Mouse (Mus musculus): ENCODE measurements around the gene Tex48.

Tex48 gene

GRCm38 (mm10) chr4:63594459-63595110 is 27.6 kb downstream of the Tex48 start:
- DNase-seq (ENCODE audit: low spot score in 2 of 2), result no peak

DNA sequence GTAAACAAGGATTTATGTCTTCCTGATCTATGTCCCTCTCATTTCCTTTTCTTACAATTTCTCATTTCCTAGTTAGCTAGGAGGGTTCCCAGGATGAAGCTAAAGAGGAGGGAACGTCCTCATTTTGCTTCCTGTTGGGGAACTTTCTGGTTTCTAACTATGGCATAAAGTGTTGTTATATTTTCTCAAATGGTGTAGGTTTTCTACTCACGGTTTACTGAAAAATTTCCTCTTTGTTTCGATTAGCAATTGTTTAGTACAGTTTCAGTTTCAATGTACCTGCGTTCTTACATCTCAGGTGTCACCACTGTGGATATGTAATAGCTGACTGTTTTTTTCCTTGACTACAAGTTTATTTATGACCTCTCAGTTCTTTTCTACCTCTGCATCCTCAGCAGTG is 31.7 kb downstream of the Tex48 start:
- DNase-seq (ENCODE audit: low spot score in 2 of 2), result no peak

DNA sequence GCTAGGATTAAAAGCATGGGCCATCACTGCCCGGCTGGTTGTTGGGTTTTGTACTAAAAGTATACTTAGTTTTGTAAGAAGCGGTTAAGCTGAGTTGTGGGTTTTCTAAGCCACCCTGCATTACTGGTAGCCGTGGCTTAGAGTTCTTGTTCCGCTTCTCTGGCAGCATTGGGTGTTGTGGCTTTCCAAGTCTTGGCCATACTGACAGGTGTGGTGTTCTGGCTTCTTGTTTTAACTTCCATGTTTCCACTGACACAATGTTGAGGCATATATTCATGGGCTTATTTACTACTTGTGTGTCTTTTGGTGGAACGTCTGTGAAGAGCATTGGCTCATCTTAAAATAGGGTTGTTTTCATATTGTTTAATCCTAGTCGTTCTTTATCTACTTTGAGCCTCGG is 32.2 kb downstream of the Tex48 start:
- no peak for DNase-seq (ENCODE audit: low spot score in 2 of 2)

DNA sequence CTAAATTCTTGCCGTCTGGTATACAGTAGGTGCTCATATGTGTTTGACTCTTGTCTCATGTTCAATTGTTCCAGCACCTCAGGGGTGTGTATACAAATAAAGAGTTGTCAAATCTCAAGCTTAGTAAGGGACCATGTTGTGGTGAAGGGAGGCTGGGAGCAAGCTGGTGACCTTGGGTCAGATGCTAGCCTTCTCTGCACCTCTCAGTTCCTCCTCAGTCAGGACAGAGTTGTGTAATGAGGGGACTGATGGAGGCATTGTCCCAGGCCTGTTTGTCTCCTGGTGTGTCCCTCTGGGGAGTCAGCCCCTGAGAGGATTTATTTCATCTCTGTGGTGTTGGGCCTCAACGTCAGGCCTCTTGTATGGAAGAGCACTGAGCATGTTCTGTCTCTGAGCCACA is 36.0 kb downstream of the Tex48 start:
- DNase-seq (ENCODE audit: low spot score in 2 of 2), result no peak

DNA sequence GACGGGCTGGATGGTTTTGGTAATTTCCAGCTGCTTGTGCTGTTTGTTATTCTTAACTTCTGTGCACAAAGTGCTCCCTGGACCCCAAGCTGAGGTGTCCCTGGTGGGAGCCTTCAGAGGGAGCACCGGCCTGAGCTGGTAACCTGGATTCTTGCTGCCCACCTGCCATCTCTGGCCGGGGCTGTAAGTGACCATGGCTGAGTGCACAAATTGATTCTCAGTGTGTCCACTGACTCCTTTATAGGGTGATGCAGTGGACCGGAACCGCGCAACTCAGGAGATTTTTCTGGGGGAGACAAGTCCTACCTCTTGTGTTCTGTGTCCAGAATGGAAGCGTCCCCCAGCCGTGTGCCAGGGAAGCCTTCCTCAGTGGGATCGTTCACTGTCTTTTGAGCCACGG is 37.0 kb downstream of the Tex48 start:
- DNase-seq (ENCODE audit: low spot score in 2 of 2), result no peak

DNA sequence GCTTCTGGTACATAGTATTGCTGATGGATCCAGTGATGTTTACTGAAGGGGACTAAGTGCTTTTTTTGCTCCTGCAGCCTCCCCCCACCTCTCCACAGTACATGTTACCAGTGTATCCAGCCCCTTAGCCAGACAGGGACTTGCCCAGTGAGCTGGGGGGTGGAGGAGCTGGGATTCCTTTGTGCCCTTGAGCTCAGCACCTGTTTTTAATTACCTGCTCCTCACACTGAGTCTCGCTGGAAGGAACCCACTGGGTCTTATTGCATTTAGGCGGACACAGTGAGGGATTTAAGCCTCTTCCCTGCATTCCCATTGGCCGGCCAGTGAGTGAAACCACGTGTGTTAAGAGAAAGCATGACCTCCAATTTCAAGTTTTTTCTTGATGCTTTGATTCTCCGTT is 39.6 kb downstream of the Tex48 start:
- DNase-seq (ENCODE audit: low spot score in 2 of 2), result no peak

GRCm38 (mm10) chr4:63580078-63580477 is 42.1 kb downstream of the Tex48 start:
- no peak for DNase-seq (ENCODE audit: low spot score in 2 of 2)

DNA sequence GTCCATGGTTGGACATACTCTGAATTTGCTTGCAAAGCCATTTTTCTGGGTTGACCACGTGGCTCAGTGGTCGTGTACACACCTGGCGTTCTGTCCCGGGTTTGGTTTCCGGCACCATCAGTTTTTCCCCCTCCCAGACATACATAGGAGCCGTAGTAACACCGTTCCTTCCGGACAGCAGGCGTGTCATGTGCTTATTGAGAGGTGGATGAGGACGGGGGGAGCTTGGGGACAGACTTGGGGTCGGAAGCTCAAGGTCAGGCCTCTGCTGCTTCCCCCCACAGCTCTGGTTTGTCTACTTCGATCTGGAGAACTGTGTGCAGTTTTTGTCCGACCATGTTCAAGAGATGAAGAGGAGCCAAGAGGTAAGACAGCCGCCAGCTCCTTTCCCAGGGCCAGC is 42.6 kb downstream of the Tex48 start:
- DNase-seq (ENCODE audit: low spot score in 2 of 2), result no peak

DNA sequence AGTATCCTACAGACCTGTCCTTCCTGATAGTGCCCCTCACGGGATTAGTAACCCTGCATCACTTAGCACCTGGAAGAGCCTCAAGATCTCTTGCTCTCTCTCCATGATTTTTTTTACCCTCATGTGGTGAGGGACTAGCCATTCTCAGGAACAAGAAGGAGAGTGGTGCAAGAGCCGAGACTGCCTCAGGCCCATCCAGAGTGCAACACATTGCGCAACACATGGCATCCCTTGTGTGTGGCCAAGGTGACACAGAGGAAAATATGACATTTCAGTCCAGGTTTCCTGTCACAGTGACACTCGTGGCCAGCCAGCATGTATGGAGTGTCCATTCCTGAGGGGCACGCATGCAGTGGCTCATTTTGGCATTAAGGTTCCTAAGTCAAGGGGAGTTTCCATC is 49.6 kb downstream of the Tex48 start:
- no peak for DNase-seq (ENCODE audit: low spot score in 2 of 2)

GRCm38 (mm10) chr4:63570208-63570781 is 51.9 kb downstream of the Tex48 start:
- DNase-seq (ENCODE audit: low spot score in 2 of 2), result no peak

DNA sequence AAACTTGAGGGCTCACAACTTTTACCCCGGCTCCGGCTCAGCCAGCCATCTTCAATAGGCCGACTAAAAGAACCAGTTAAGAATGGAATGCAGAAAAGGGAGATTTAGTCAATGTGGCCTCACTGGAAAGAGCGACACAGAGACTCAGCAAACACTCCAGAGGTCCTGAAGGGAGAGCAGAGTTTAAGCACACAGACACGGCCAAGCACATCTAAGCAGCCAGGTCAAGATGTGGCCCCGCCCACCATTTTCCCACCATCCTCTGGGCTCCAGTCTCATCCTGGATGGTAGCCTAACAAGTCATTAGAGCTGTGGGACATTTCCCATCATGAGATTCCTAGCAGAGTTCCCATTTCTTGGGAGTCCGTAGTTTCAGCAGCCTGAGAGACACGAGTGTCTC is 52.9 kb downstream of the Tex48 start:
- DNase-seq (ENCODE audit: low spot score in 2 of 2), result no peak

GRCm38 (mm10) chr4:63567712-63568390 is 54.4 kb downstream of the Tex48 start:
- DNase-seq (ENCODE audit: low spot score in 2 of 2), result no peak

DNA sequence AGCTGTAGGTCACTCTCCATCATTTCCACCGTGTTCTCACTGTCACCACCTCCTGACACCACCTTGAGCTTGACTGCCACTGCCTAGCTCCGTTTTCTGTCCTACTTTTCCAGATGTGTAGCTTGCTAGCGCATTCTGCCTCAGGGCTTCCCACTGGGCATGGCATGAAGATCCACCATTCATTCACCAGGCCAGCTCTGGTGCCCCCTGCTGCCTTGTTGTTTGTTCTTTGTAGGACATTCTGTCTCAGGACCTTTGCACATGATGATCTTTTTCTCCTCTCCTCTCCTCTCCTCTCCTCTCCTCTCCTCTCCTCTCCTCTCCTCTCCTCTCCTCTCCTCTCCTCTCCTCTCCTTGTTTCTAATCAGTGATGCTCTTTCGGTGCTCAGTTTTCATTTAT is 59.5 kb downstream of the Tex48 start:
- no peak for DNase-seq (ENCODE audit: low spot score in 2 of 2)

DNA sequence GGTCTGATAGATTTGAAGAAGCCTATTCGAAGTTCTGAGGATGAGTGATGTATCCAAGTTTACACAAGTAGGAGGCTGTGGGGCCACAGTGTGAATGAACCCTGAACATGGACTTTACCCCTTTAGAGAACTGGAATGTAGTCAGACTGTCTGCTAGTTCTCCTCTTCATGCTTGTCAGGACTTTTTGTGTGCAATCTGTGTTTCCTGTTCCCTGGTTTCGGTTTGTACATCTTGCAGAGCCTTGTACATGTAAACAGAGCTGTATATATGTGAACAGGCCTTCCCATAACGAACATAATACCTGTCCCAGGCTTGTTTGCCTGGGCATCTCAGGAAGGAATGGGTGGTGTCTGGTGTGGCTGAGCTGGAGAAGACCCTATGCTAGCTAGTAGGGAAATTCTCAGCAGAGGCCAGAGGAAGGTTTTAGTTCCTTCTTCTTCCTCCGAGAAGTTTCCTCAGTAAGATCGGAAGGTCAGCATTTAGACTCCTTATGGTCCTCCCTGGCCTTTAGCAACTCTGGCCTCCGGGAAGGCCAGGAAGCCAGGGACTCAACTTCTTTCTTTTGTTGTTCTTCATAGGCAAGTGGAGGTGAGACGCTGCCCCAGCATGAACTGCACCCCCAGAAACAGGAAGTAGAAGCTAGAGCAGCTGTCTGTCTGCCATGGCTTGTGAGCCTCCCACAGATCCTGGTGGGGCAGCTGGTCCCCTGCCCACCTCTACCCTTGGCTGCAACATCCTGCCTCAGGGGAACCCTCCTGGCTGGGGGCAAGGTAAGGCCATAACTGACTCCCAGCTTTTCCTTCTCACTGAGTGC is 60.2 kb downstream of the Tex48 start:
- DNase-seq (ENCODE audit: low spot score in 2 of 2), result no peak

- DNase-seq (ENCODE audit: low spot score in 2 of 2), result no peak
These were observed 62.1 kb downstream of the Tex48 start for GRCm38 (mm10) chr4:63560079-63560478.

- no peak for DNase-seq (ENCODE audit: low spot score in 2 of 2)
These were observed 63.0 kb downstream of the Tex48 start for GRCm38 (mm10) chr4:63559127-63559697.

- peak; percentile 50 to 70 for DNase-seq (ENCODE audit: low spot score in 2 of 2)
These were observed 63.7 kb downstream of the Tex48 start, which contains the start of gene Tmem268 for GRCm38 (mm10) chr4:63558407-63559081. Gene Tmem268, plus strand, starts transcription at chr4:63558781.

DNA sequence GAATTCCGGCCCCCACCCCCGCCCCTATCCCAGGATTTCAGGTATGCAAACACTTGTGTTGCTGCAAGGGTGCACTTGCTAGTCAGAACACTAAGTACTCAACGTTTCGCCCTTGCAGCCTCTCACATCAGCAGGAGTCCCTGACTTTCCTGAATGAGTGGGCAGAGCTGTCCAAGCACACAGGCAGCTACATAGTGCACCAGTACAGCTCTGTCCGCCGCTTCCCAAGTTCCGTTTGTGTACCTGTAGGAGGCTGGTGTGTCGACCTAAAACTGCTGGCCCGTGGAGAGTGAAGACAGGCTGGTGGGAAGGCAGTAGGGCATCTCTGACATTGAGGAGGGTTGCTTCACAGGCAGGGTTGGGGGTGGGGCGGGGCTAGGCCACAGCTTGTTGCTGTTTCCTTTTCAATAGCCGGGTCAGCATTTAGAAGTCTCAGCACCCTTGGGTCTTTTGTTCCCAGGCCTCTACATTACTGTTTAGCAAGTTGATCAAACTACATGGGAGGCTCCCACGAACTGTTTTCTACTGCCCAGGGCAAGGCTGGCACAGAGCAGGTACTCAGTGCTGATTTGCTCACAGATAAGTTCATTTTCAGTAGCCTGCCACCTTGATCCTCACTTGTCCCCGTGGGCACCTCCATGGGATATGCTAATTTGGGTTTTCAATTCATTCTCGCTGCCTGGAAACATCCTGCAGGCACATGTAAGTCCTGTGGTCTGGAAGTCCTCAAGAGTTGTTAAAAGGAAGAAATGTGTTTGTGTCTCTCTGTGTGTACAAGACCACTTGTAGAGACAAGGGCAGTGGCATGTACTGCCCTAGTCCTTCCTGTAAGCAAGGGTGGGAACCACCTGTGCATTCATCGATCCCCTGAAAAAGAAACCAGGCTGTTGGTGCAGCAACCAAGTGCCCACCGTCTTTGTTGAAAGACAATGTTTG is 64.8 kb downstream of the Tex48 start:
- no peak for DNase-seq (ENCODE audit: low spot score in 2 of 2)

Measured in spleen, postnatal 14 days (tissue).